12 mouse cellular contexts compared by ENCODE assay signal in genomic region chr2:25497846-25498575, GRCm38 (mm10). TPM values are rescaled to one million over a fixed set of nuclear protein-coding genes. Genes with fewer than 3 reads are reported as not detected.
A peak's percentile ranks its signal among the peaks of the same experiment; 100 is the strongest.
DNase-seq lines count a peak whose midpoint lies in the region; ATAC-seq and TF ChIP-seq lines count a peak whose summit lies in the region.
"Had no signal": no experiment of that assay in that cellular context is flagged by ENCODE, and none has a peak within 500 bp of the region (broad histone marks: within the 10 kb centered on the region; RNA-seq: fewer than 3 reads in every experiment).

No protein-coding gene starts in this region.

- intact Hi-C loops in left cerebral cortex, adult 2 months (cut with DNase I), result no loop called here

- ATAC-seq in liver, embryonic 11.5 days (replicated peaks; ENCODE audit: low FRiP score), result no peak
- no peak for ATAC-seq in limb, embryonic 13.5 days (ENCODE audit: low FRiP score, low read depth)

- H3K36me3 ChIP-seq in liver, embryonic 11.5 days (ENCODE audit: control insufficient read depth, insufficient read depth, low read length), result no peaks in the 10 kb centered on the region
- peaks cover 9% of the 10 kb centered on the region for H3K36me3 ChIP-seq in limb, embryonic 13.5 days

- no peaks in the 10 kb centered on the region for H3K27me3 ChIP-seq in liver, embryonic 11.5 days (replicated peaks; ENCODE audit: control insufficient read depth, insufficient read depth, low read length)
- H3K27me3 ChIP-seq in limb, embryonic 13.5 days, result no peaks in the 10 kb centered on the region
- H3K27me3 ChIP-seq: midbrain, embryonic 12.5 days had no signal

- H3K9ac ChIP-seq in liver, embryonic 11.5 days (ENCODE audit: low read depth, low read length), result 0 out of 2 replicates have a peak overlapping the region, but pooled peaks have one; percentile 2
- H3K9ac ChIP-seq in limb, embryonic 13.5 days, result peak overlapping the region; percentile 39
- H3K9ac ChIP-seq: midbrain, embryonic 12.5 days had no signal

- DNase-seq in embryo, embryonic 10.5 days (ENCODE audit: low spot score), result peak; percentile 3
- DNase-seq in embryo, embryonic 10 days (ENCODE audit: low spot score), result no peak
- DNase-seq in liver, embryonic 11.5 days (ENCODE audit: low spot score), result no peak
- DNase-seq in liver (no peak), ZHBTc4 (ENCODE audit: low read depth, low spot score) (peak; percentile 23)
- no peak for DNase-seq in frontal cortex, adult 2 months (ENCODE audit: extremely low spot score in 1 of 2, low spot score in 1 of 2)
- DNase-seq in left cerebral cortex, adult 2 months (ENCODE audit: extremely low spot score in 1 of 2, low spot score in 2 of 2), result no peak
- DNase-seq: adrenal gland, postnatal 25 days; gastrocnemius, postnatal 10 days; right cerebral cortex, postnatal 14 days had no signal

- H3K4me1 ChIP-seq in liver, embryonic 11.5 days (replicated peaks; ENCODE audit: control insufficient read depth, insufficient read depth, low read length), result peaks cover 25% of the 10 kb centered on the region
- H3K4me1 ChIP-seq in limb, embryonic 13.5 days, result peaks cover 16% of the 10 kb centered on the region

- no peak overlapping the region for H3K4me3 ChIP-seq in liver, embryonic 11.5 days (ENCODE audit: low read depth, low read length)
- H3K4me3 ChIP-seq in limb, embryonic 13.5 days, result no peak overlapping the region
- no peak overlapping the region for H3K4me3 ChIP-seq in left cerebral cortex, adult 2 months
- H3K4me3 ChIP-seq: midbrain, embryonic 12.5 days had no signal

- no peak overlapping the region for H3K27ac ChIP-seq in liver, embryonic 11.5 days (ENCODE audit: low read depth, low read length)
- H3K27ac ChIP-seq in limb, embryonic 13.5 days, result no peak overlapping the region
- no peak overlapping the region for H3K27ac ChIP-seq in left cerebral cortex, adult 2 months
- H3K27ac ChIP-seq: midbrain, embryonic 12.5 days had no signal

- WGBS in liver, embryonic 11.5 days, result 58% methylated on average over 6 of the region's 6 CpGs
- 50% methylated on average over 6 of the region's 6 CpGs for WGBS in limb, embryonic 13.5 days

- H3K9me3 ChIP-seq in liver, embryonic 11.5 days (ENCODE audit: control insufficient read depth, low read length), result no peaks in the 10 kb centered on the region
- no peaks in the 10 kb centered on the region for H3K9me3 ChIP-seq in limb, embryonic 13.5 days
- H3K9me3 ChIP-seq: midbrain, embryonic 12.5 days had no signal

- no peak for TF ChIP-seq CTCF in left cerebral cortex, adult 2 months (IDR thresholded peaks at IDR 0.05)

- no peak overlapping the region for H3K4me2 ChIP-seq in liver, embryonic 11.5 days
- no peak overlapping the region for H3K4me2 ChIP-seq in limb, embryonic 13.5 days (replicated peaks)
- H3K4me2 ChIP-seq: midbrain, embryonic 12.5 days had no signal

RNA-seq across cellular contexts. Expression of gene Fbxw5, which starts 2.5 kb away (rescaled TPM):
- 63.3 and 63.6 TPM in 2 replicates for polyA plus RNA-seq in liver, embryonic 11.5 days (2014; fragmentation: Nextera tagmentation; extraction: Ambion mirVana)
- 69.5 and 79.7 TPM in 2 replicates for polyA plus RNA-seq in limb, embryonic 13.5 days (2015; fragmentation: Nextera tagmentation; extraction: Ambion mirVana)
- 64.7 and 72.3 TPM in 2 replicates for polyA plus RNA-seq in frontal cortex, adult 2 months (2012; rRNA removed)
- 100 to 1,000 TPM; 120 to 122 TPM for total RNA-seq in left cerebral cortex, adult 2 months (2021)

RNA-seq across cellular contexts. Expression of gene C8g, which starts 3.5 kb away (rescaled TPM):
- polyA plus RNA-seq in liver, embryonic 11.5 days (2014; fragmentation: Nextera tagmentation; extraction: Ambion mirVana), result 14.9 and 16.8 TPM in 2 replicates
- polyA plus RNA-seq in limb, embryonic 13.5 days (2015; fragmentation: Nextera tagmentation; extraction: Ambion mirVana), result 5.5 and 7.2 TPM in 2 replicates
- polyA plus RNA-seq in frontal cortex, adult 2 months (2012; rRNA removed), result 2.5 and 2.8 TPM in 2 replicates
- total RNA-seq in left cerebral cortex, adult 2 months (2021), result 1 to 10 TPM; 1.4 to 1.5 TPM

RNA-seq across cellular contexts. Expression of gene Lcn12, which starts 4.3 kb away (rescaled TPM):
- not detected in 2 replicates for polyA plus RNA-seq in liver, embryonic 11.5 days (2014; fragmentation: Nextera tagmentation; extraction: Ambion mirVana)
- not detected in 2 replicates for polyA plus RNA-seq in limb, embryonic 13.5 days (2015; fragmentation: Nextera tagmentation; extraction: Ambion mirVana)
- polyA plus RNA-seq in frontal cortex, adult 2 months (2012; rRNA removed), result not detected in 2 replicates
- not detected for total RNA-seq in left cerebral cortex, adult 2 months (2021)
- total RNA-seq: adrenal gland, postnatal 25 days; gastrocnemius, postnatal 10 days had no signal
- polyA plus RNA-seq: midbrain, embryonic 12.5 days had no signal

RNA-seq across cellular contexts. Expression of gene Ptgds, which starts 28.2 kb away (rescaled TPM):
- not detected in 2 replicates for polyA plus RNA-seq in liver, embryonic 11.5 days (2014; fragmentation: Nextera tagmentation; extraction: Ambion mirVana)
- polyA plus RNA-seq in limb, embryonic 13.5 days (2015; fragmentation: Nextera tagmentation; extraction: Ambion mirVana), result 0.80 and 2.5 TPM in 2 replicates
- polyA plus RNA-seq in frontal cortex, adult 2 months (2012; rRNA removed), result 2,136 and 2,926 TPM in 2 replicates
- 1,000 to 10,000 TPM; 1,632 to 2,529 TPM for total RNA-seq in left cerebral cortex, adult 2 months (2021)

RNA-seq across cellular contexts. Expression of gene Paxx, which starts 37.1 kb away (rescaled TPM):
- polyA plus RNA-seq in liver, embryonic 11.5 days (2014; fragmentation: Nextera tagmentation; extraction: Ambion mirVana), result 9.2 and 14.3 TPM in 2 replicates
- 35.0 and 37.6 TPM in 2 replicates for polyA plus RNA-seq in limb, embryonic 13.5 days (2015; fragmentation: Nextera tagmentation; extraction: Ambion mirVana)
- polyA plus RNA-seq in frontal cortex, adult 2 months (2012; rRNA removed), result 110 and 114 TPM in 2 replicates
- total RNA-seq in left cerebral cortex, adult 2 months (2021), result 10 to 100 TPM; 65.9 to 75.3 TPM

Comparison
In these comparisons a context has a peak if more than half of its experiments do, and no peak if none do; other contexts are left out.
1. DNase-seq: peak in embryo, embryonic 10.5 days (single experiment) and ZHBTc4 (single experiment); none in embryo, embryonic 10 days (single experiment), liver, embryonic 11.5 days (single experiment), liver (single experiment), frontal cortex, adult 2 months (0 of 2) and left cerebral cortex, adult 2 months (0 of 2).